Mouse (Mus musculus): ENCODE measurements at regions not wholly inside any gene's neighbourhood (a gene's known extent, or its start where the extent isn't known, plus 50 kb on each side); places are given as distances from the start of the nearest gene placed in this dataset.

DNA sequence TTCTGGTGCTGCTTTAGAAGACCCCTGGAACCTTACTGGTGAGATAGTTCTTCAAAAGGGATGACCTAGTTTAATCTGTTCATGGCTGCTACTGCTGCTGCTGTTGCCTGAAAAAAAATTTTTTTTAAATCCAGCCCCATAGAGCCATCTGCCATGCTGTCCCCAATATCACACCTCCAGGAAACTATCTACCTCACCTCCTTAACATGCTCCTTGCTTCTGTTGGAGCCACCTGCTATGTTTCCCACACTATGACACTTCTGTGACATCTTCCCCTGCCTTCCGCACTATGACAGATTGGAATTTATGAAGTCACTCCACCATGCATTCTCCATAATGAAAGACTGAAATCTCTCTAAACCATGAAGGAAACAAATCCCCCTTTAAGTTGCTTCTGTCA is 349.6 kb downstream of the Dnajb9 start:
- no peaks in the 10 kb centered on the region for H3K4me1 ChIP-seq (replicated peaks; ENCODE audit: control insufficient read depth, insufficient read depth, low read length)
- 90% methylated on average over 1 of the region's 1 CpGs for WGBS
- no peak for ATAC-seq (ENCODE audit: low FRiP score)

GRCm38 (mm10) chr12:43856370-43856769 is 353.8 kb downstream of the Dnajb9 start:
- Histone ChIP-seq H3K4me3 (replicated peaks; ENCODE audit: low read length) (no peak overlapping the region), H3K4me1 (replicated peaks; ENCODE audit: control insufficient read depth, insufficient read depth, low read length) (no peaks in the 10 kb centered on the region), H3K36me3 (replicated peaks; ENCODE audit: control insufficient read depth, insufficient read depth) (no peaks in the 10 kb centered on the region), H3K9me3 (ENCODE audit: control insufficient read depth, low read length) (no peaks in the 10 kb centered on the region), H3K4me2 (replicated peaks) (no peak overlapping the region), H3K27me3 (ENCODE audit: control insufficient read depth, insufficient read depth, low read length) (no peaks in the 10 kb centered on the region), H3K9ac (no peak overlapping the region), H3K27ac (no peak overlapping the region)
- ATAC-seq (ENCODE audit: low FRiP score), result no peak
- 87% methylated on average over 4 of the region's 4 CpGs for WGBS
- DNase-seq (ENCODE audit: low spot score), result no peak

More for the DNA sequence above, 349.6 kb downstream of the Dnajb9 start:
- Histone ChIP-seq H3K9ac (no peak overlapping the region), H3K9me3 (ENCODE audit: control insufficient read depth, low read length) (no peaks in the 10 kb centered on the region), H3K4me3 (replicated peaks; ENCODE audit: low read length) (no peak overlapping the region), H3K27me3 (ENCODE audit: control insufficient read depth, insufficient read depth, low read length) (no peaks in the 10 kb centered on the region), H3K27ac (no peak overlapping the region), H3K4me2 (replicated peaks) (no peak overlapping the region), H3K36me3 (replicated peaks; ENCODE audit: control insufficient read depth, insufficient read depth) (no peaks in the 10 kb centered on the region)
- no peak for DNase-seq (ENCODE audit: low spot score)

GRCm38 (mm10) chr12:43852246-43852645 is 357.9 kb downstream of the Dnajb9 start:
- no peak overlapping the region for H3K27ac ChIP-seq
- no peak overlapping the region for H3K4me2 ChIP-seq (replicated peaks)
- H3K27me3 ChIP-seq (ENCODE audit: control insufficient read depth, insufficient read depth, low read length), result no peaks in the 10 kb centered on the region
- no peak for DNase-seq (ENCODE audit: low spot score)
- no peak for ATAC-seq (ENCODE audit: low FRiP score)
- no peaks in the 10 kb centered on the region for H3K36me3 ChIP-seq (replicated peaks; ENCODE audit: control insufficient read depth, insufficient read depth)
- H3K4me3 ChIP-seq (replicated peaks; ENCODE audit: low read length), result no peak overlapping the region
- no peaks in the 10 kb centered on the region for H3K4me1 ChIP-seq (replicated peaks; ENCODE audit: control insufficient read depth, insufficient read depth, low read length)
- H3K9me3 ChIP-seq (ENCODE audit: control insufficient read depth, low read length), result no peaks in the 10 kb centered on the region
- no peak overlapping the region for H3K9ac ChIP-seq

DNA sequence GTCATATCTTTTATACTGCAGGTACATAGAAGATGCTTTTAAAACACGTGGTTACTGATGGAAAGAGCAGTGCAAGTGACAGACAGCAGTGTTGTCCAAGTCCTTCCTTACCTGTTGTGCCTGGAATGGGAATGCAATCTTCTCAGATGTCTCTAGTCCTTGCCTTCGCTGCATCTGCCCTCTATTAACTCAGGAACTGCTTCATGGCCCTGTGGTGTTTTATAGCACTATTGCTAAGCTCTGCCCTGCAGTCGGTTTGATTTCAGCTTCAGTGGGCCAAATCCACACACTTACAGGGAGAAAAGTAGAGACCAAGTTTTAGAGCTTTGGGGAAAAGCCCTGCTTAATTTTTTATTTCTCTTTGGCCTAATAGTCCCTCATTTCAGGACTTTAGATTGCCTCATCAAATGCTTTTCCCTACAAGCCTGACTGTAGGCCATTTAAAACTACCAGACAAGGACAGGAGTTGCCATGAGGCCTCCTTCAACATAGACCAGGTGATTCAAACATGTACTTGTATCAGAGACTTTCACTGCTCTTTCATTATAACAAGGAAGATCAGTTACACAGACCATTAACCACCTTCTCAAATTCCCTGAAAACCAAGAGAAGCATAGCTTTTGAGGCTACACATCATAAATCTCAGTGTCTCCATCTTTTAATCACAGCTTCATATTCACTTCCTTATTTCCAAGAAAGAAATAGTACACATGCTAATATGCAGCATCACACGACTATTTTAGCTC is 358.7 kb downstream of the Dnajb9 start:
- 67% methylated on average over 4 of the region's 4 CpGs for WGBS
- H3K27me3 ChIP-seq (ENCODE audit: control insufficient read depth, insufficient read depth, low read length), result no peaks in the 10 kb centered on the region
- H3K4me2 ChIP-seq (replicated peaks), result no peak overlapping the region
- no peaks in the 10 kb centered on the region for H3K4me1 ChIP-seq (replicated peaks; ENCODE audit: control insufficient read depth, insufficient read depth, low read length)
- H3K9me3 ChIP-seq (ENCODE audit: control insufficient read depth, low read length), result no peaks in the 10 kb centered on the region
- ATAC-seq (ENCODE audit: low FRiP score), result no peak
- no peak overlapping the region for H3K9ac ChIP-seq
- H3K27ac ChIP-seq, result no peak overlapping the region
- no peaks in the 10 kb centered on the region for H3K36me3 ChIP-seq (replicated peaks; ENCODE audit: control insufficient read depth, insufficient read depth)
- DNase-seq (ENCODE audit: low spot score), result no peak
- H3K4me3 ChIP-seq (replicated peaks; ENCODE audit: low read length), result no peak overlapping the region

- H3K9ac ChIP-seq, result no peak overlapping the region
- H3K9me3 ChIP-seq (ENCODE audit: control insufficient read depth, low read length), result no peaks in the 10 kb centered on the region
- H3K4me1 ChIP-seq (replicated peaks; ENCODE audit: control insufficient read depth, insufficient read depth, low read length), result no peaks in the 10 kb centered on the region
- 8% methylated on average over 5 of the region's 5 CpGs for WGBS
- no peaks in the 10 kb centered on the region for H3K36me3 ChIP-seq (replicated peaks; ENCODE audit: control insufficient read depth, insufficient read depth)
- ATAC-seq (ENCODE audit: low FRiP score) (peak; percentile 79; the same call in 1 of the 2 replicates), DNase-seq (ENCODE audit: low spot score) (no peak)
- no peak overlapping the region for H3K27ac ChIP-seq
- no peak overlapping the region for H3K4me3 ChIP-seq (replicated peaks; ENCODE audit: low read length)
- H3K4me2 ChIP-seq (replicated peaks), result no peak overlapping the region
- no peaks in the 10 kb centered on the region for H3K27me3 ChIP-seq (ENCODE audit: control insufficient read depth, insufficient read depth, low read length)
These were observed 366.1 kb downstream of the Dnajb9 start for GRCm38 (mm10) chr12:43843907-43844537.

DNA sequence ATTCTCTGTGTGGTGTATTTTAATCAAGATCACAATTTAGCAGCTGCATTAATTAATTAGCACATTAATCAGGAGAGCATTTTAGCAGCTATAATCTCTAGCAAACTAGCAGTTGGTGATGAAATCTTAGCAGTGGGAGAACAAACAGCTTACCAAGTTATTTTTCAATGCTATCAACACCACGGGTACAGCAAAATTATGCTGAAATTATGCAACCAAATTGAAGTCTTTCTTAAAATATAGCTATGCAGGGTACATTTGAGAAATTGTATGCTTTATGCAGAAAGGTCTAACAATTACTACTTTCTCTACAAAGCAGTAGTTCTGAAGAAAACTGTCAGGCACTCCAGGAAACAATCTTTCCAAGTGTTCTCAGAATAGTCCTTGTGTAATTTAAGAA is 378.1 kb downstream of the Dnajb9 start:
- no peak overlapping the region for H3K4me3 ChIP-seq (replicated peaks; ENCODE audit: low read length)
- no peak overlapping the region for H3K9ac ChIP-seq
- H3K9me3 ChIP-seq (ENCODE audit: control insufficient read depth, low read length), result no peaks in the 10 kb centered on the region
- H3K4me2 ChIP-seq (replicated peaks), result no peak overlapping the region
- no peak overlapping the region for H3K27ac ChIP-seq
- DNase-seq (ENCODE audit: low spot score), result no peak
- WGBS, result 59% methylated on average over 1 of the region's 1 CpGs
- no peaks in the 10 kb centered on the region for H3K36me3 ChIP-seq (replicated peaks; ENCODE audit: control insufficient read depth, insufficient read depth)
- no peaks in the 10 kb centered on the region for H3K4me1 ChIP-seq (replicated peaks; ENCODE audit: control insufficient read depth, insufficient read depth, low read length)
- H3K27me3 ChIP-seq (ENCODE audit: control insufficient read depth, insufficient read depth, low read length), result no peaks in the 10 kb centered on the region
- ATAC-seq (ENCODE audit: low FRiP score), result no peak

GRCm38 (mm10) chr12:43828641-43829040 is 381.5 kb downstream of the Dnajb9 start:
- Histone ChIP-seq H3K36me3 (replicated peaks; ENCODE audit: control insufficient read depth, insufficient read depth) (no peaks in the 10 kb centered on the region), H3K27me3 (ENCODE audit: control insufficient read depth, insufficient read depth, low read length) (no peaks in the 10 kb centered on the region), H3K4me2 (replicated peaks) (no peak overlapping the region), H3K9me3 (ENCODE audit: control insufficient read depth, low read length) (no peaks in the 10 kb centered on the region), H3K9ac (no peak overlapping the region), H3K27ac (no peak overlapping the region), H3K4me3 (replicated peaks; ENCODE audit: low read length) (no peak overlapping the region), H3K4me1 (replicated peaks; ENCODE audit: control insufficient read depth, insufficient read depth, low read length) (no peaks in the 10 kb centered on the region)
- DNase-seq (ENCODE audit: low spot score) (no peak), ATAC-seq (ENCODE audit: low FRiP score) (no peak)

GRCm38 (mm10) chr12:43827901-43828300 is 382.2 kb downstream of the Dnajb9 start:
- 67% methylated on average over 6 of the region's 6 CpGs for WGBS
- no peak overlapping the region for H3K4me2 ChIP-seq (replicated peaks)

GRCm38 (mm10) chr12:43827296-43827695 is 382.8 kb downstream of the Dnajb9 start:
- no peaks in the 10 kb centered on the region for H3K27me3 ChIP-seq (ENCODE audit: control insufficient read depth, insufficient read depth, low read length)
- H3K9ac ChIP-seq, result no peak overlapping the region
- H3K4me3 ChIP-seq (replicated peaks; ENCODE audit: low read length), result no peak overlapping the region
- no peaks in the 10 kb centered on the region for H3K9me3 ChIP-seq (ENCODE audit: control insufficient read depth, low read length)
- H3K4me1 ChIP-seq (replicated peaks; ENCODE audit: control insufficient read depth, insufficient read depth, low read length), result no peaks in the 10 kb centered on the region
- DNase-seq (ENCODE audit: low spot score) (no peak), ATAC-seq (ENCODE audit: low FRiP score) (no peak)
- 62% methylated on average over 3 of the region's 3 CpGs for WGBS
- H3K27ac ChIP-seq, result no peak overlapping the region
- H3K4me2 ChIP-seq (replicated peaks), result no peak overlapping the region
- no peaks in the 10 kb centered on the region for H3K36me3 ChIP-seq (replicated peaks; ENCODE audit: control insufficient read depth, insufficient read depth)

More at GRCm38 (mm10) chr12:43827901-43828300, 382.2 kb downstream of the Dnajb9 start:
- Histone ChIP-seq H3K9ac (no peak overlapping the region), H3K27ac (no peak overlapping the region), H3K36me3 (replicated peaks; ENCODE audit: control insufficient read depth, insufficient read depth) (no peaks in the 10 kb centered on the region), H3K9me3 (ENCODE audit: control insufficient read depth, low read length) (no peaks in the 10 kb centered on the region), H3K27me3 (ENCODE audit: control insufficient read depth, insufficient read depth, low read length) (no peaks in the 10 kb centered on the region), H3K4me3 (replicated peaks; ENCODE audit: low read length) (no peak overlapping the region), H3K4me1 (replicated peaks; ENCODE audit: control insufficient read depth, insufficient read depth, low read length) (no peaks in the 10 kb centered on the region)
- DNase-seq (ENCODE audit: low spot score) (no peak), ATAC-seq (ENCODE audit: low FRiP score) (no peak)

Measured in hindbrain, embryonic 14.5 days (tissue).